Mouse (Mus musculus) limb, embryonic 10.5 days (tissue): Measurements from ENCODE around the gene Spocd1. TPM values are rescaled to one million over a fixed set of nuclear protein-coding genes. Genes with fewer than 3 reads are reported as not detected.

Experiments used
- DNase-seq: peaks from one replicate; pipeline ENCODE4 v3.0.0-alpha.2; 2017; ENCODE audit warnings: low spot score
- H3K27ac ChIP-seq: fragments of 300-500 bp; sonication (generic); 2 replicates; pipeline ENCODE4 v1.5.1; 2016; ENCODE audit warnings: mild to moderate bottlenecking
- H3K27me3 ChIP-seq: fragments of 300-500 bp; sonication (generic); 2 replicates; pipeline ENCODE4 v1.6.1; 2016; ENCODE audit warnings: low read depth, mild to moderate bottlenecking; ENCODE audit not compliant: poor library complexity, severe bottlenecking
- H3K36me3 ChIP-seq: fragments of 300-500 bp; sonication (generic); 2 replicates; pipeline ENCODE4 v1.6.1; 2016; ENCODE audit warnings: mild to moderate bottlenecking, moderate library complexity
- H3K4me1 ChIP-seq: fragments of 300-500 bp; sonication (generic); 2 replicates; pipeline ENCODE4 v1.6.1; 2016
- H3K4me3 ChIP-seq: fragments of 300-500 bp; sonication (generic); 2 replicates; pipeline ENCODE4 v1.5.1; 2016; ENCODE audit warnings: mild to moderate bottlenecking, moderate library complexity
- H3K9me3 ChIP-seq: fragments of 300-500 bp; sonication (generic); replicated peaks from 2 replicates; pipeline ENCODE4 v1.6.1; 2016; ENCODE audit warnings: mild to moderate bottlenecking
- WGBS: fragments of 180-500 bp; shearing (Covaris S2); methylation state at CpG from one replicate; pipeline ENCODE4 v1.1.7; 2016; 5-methylcytosine and 5-hydroxymethylcytosine counted together
- polyA plus RNA-seq: library from polyadenylated mRNA; unstranded; fragments of >200 nt; fragmentation: Nextera tagmentation; extraction: Ambion mirVana; gene quantifications from 2 replicates; pipeline ENCODE4 v1.2.1, GENCODE M21; 2016

Spocd1 gene
- polyA plus RNA-seq, 1 experiment from 2014 or later: not detected

- Histone ChIP-seq H3K27me3 (peaks cover 6% of the 10 kb centered on the region; the same call in 1 of the 2 replicates), H3K4me3 (no peak overlapping the region), H3K27ac (no peak overlapping the region), H3K36me3 (no peaks in the 10 kb centered on the region), H3K4me1 (peaks cover 15% of the 10 kb centered on the region), H3K9me3 (no peaks in the 10 kb centered on the region)
- WGBS: 85% methylated on average over 8 of the region's 8 CpGs
- no peak for DNase-seq
These were observed 4.9 kb upstream of the Spocd1 start for GRCm38 (mm10) chr4:129924143-129924542.

- no peaks in the 10 kb centered on the region for H3K9me3 ChIP-seq
- DNase-seq: no peak
- 76% methylated on average over 6 of the region's 6 CpGs for WGBS
These were observed 4.4 kb upstream of the Spocd1 start for GRCm38 (mm10) chr4:129924694-129925093.

GRCm38 (mm10) chr4:129926544-129926943, 2.5 kb upstream of the Spocd1 start:
- Histone ChIP-seq H3K27ac (no peak overlapping the region), H3K9me3 (no peaks in the 10 kb centered on the region), H3K4me3 (no peak overlapping the region), H3K36me3 (no peaks in the 10 kb centered on the region), H3K27me3 (peaks cover 6% of the 10 kb centered on the region; the same call in 1 of the 2 replicates), H3K4me1 (peaks cover 9% of the 10 kb centered on the region)
- WGBS: 40% methylated on average over 8 of the region's 8 CpGs
- DNase-seq: no peak

More at GRCm38 (mm10) chr4:129924694-129925093, 4.4 kb upstream of the Spocd1 start:
- H3K27me3 ChIP-seq: peaks cover 6% of the 10 kb centered on the region; the same call in 1 of the 2 replicates
- H3K4me3 ChIP-seq: no peak overlapping the region
- H3K27ac ChIP-seq: no peak overlapping the region
- no peaks in the 10 kb centered on the region for H3K36me3 ChIP-seq
- H3K4me1 ChIP-seq: peaks cover 15% of the 10 kb centered on the region

GRCm38 (mm10) chr4:129927091-129927490, 2.0 kb upstream of the Spocd1 start:
- H3K4me3 ChIP-seq: no peak overlapping the region
- H3K27ac ChIP-seq: no peak overlapping the region
- WGBS: 86% methylated on average over 3 of the region's 3 CpGs

GRCm38 (mm10) chr4:129928124-129928751, 811 bp upstream of the Spocd1 start:
- H3K27me3 ChIP-seq: no peaks in the 10 kb centered on the region
- H3K4me1 ChIP-seq: peaks cover 9% of the 10 kb centered on the region
- H3K36me3 ChIP-seq: no peaks in the 10 kb centered on the region
- WGBS: 11% methylated on average over 19 of the region's 19 CpGs
- DNase-seq: peak; percentile 91
- H3K4me3 ChIP-seq: peak overlapping the region; percentile 33
- no peak overlapping the region for H3K27ac ChIP-seq
- H3K9me3 ChIP-seq: 0 out of 2 replicates have a peak, but pooled peaks cover 3% of the 10 kb centered on the region

More at GRCm38 (mm10) chr4:129927091-129927490, 2.0 kb upstream of the Spocd1 start:
- DNase-seq: no peak
- Histone ChIP-seq H3K9me3 (0 out of 2 replicates have a peak, but pooled peaks cover 3% of the 10 kb centered on the region), H3K27me3 (peaks cover 6% of the 10 kb centered on the region; the same call in 1 of the 2 replicates), H3K4me1 (peaks cover 9% of the 10 kb centered on the region), H3K36me3 (no peaks in the 10 kb centered on the region)

GRCm38 (mm10) chr4:129933696-129934095, 4.6 kb downstream of the Spocd1 start:
- Histone ChIP-seq H3K36me3 (no peaks in the 10 kb centered on the region), H3K27me3 (no peaks in the 10 kb centered on the region), H3K4me1 (peaks cover 8% of the 10 kb centered on the region), H3K27ac (no peak overlapping the region), H3K9me3 (0 out of 2 replicates have a peak, but pooled peaks cover 3% of the 10 kb centered on the region), H3K4me3 (no peak overlapping the region)
- WGBS: 77% methylated on average over 14 of the region's 14 CpGs
- no peak for DNase-seq

GRCm38 (mm10) chr4:129934177-129934855, 5.3 kb downstream of the Spocd1 start:
- no peaks in the 10 kb centered on the region for H3K27me3 ChIP-seq
- peaks cover 8% of the 10 kb centered on the region for H3K4me1 ChIP-seq
- DNase-seq: no peak
- 0 out of 2 replicates have a peak, but pooled peaks cover 3% of the 10 kb centered on the region for H3K9me3 ChIP-seq
- WGBS: 75% methylated on average over 16 of the region's 16 CpGs
- no peak overlapping the region for H3K4me3 ChIP-seq
- no peak overlapping the region for H3K27ac ChIP-seq
- H3K36me3 ChIP-seq: no peaks in the 10 kb centered on the region

GRCm38 (mm10) chr4:129951359-129951821, 22.3 kb downstream of the Spocd1 start:
- Histone ChIP-seq H3K36me3 (no peaks in the 10 kb centered on the region), H3K4me3 (no peak overlapping the region), H3K27me3 (0 out of 2 replicates have a peak, but pooled peaks cover 3% of the 10 kb centered on the region), H3K27ac (no peak overlapping the region), H3K4me1 (peaks cover 11% of the 10 kb centered on the region), H3K9me3 (no peaks in the 10 kb centered on the region)
- WGBS: 81% methylated on average over 6 of the region's 6 CpGs
- DNase-seq: no peak

- H3K4me3 ChIP-seq: no peak overlapping the region
- no peaks in the 10 kb centered on the region for H3K9me3 ChIP-seq
- no peak for DNase-seq
- no peaks in the 10 kb centered on the region for H3K36me3 ChIP-seq
- peaks cover 14% of the 10 kb centered on the region for H3K4me1 ChIP-seq
- no peak overlapping the region for H3K27ac ChIP-seq
- 39% methylated on average over 5 of the region's 5 CpGs for WGBS
- 0 out of 2 replicates have a peak, but pooled peaks cover 8% of the 10 kb centered on the region for H3K27me3 ChIP-seq
These were observed 23.3 kb downstream of the Spocd1 start for GRCm38 (mm10) chr4:129952241-129952810.

GRCm38 (mm10) chr4:129954527-129954926, 25.5 kb downstream of the Spocd1 start:
- Histone ChIP-seq H3K27ac (no peak overlapping the region), H3K27me3 (peaks cover 18% of the 10 kb centered on the region), H3K9me3 (no peaks in the 10 kb centered on the region), H3K36me3 (no peaks in the 10 kb centered on the region), H3K4me3 (no peak overlapping the region), H3K4me1 (peaks cover 16% of the 10 kb centered on the region)
- DNase-seq: no peak
- WGBS: 72% methylated on average over 2 of the region's 2 CpGs

- Histone ChIP-seq H3K36me3 (no peaks in the 10 kb centered on the region), H3K27me3 (peaks cover 41% of the 10 kb centered on the region), H3K4me1 (peaks cover 30% of the 10 kb centered on the region), H3K4me3 (peak overlapping the region; percentile 58), H3K9me3 (no peaks in the 10 kb centered on the region), H3K27ac (no peak overlapping the region)
- 2% methylated on average over 37 of the region's 37 CpGs for WGBS
- DNase-seq: peak; percentile 82
These were observed 31.3 kb downstream of the Spocd1 start for GRCm38 (mm10) chr4:129960180-129960944.

GRCm38 (mm10) chr4:129965294-129965693, 36.2 kb downstream of the Spocd1 start:
- Histone ChIP-seq H3K4me3 (no peak overlapping the region), H3K4me1 (peaks cover 41% of the 10 kb centered on the region), H3K36me3 (no peaks in the 10 kb centered on the region), H3K27me3 (peaks cover 49% of the 10 kb centered on the region), H3K9me3 (no peaks in the 10 kb centered on the region), H3K27ac (no peak overlapping the region)
- no peak for DNase-seq
- WGBS: 73% methylated on average over 11 of the region's 11 CpGs
